Mouse (Mus musculus): ENCODE measurements around the gene Rnf111. TPM values are rescaled to one million over a fixed set of nuclear protein-coding genes. Genes with fewer than 3 reads are reported as not detected.
"Not testable (repeated sequence)": the region's sequence is repeated elsewhere in the genome, so short reads cannot be mapped to it uniquely, and the experiment has no call there.

The Rnf111 gene
- polyA plus RNA-seq, 1 experiment = 32.5 TPM

DNA sequence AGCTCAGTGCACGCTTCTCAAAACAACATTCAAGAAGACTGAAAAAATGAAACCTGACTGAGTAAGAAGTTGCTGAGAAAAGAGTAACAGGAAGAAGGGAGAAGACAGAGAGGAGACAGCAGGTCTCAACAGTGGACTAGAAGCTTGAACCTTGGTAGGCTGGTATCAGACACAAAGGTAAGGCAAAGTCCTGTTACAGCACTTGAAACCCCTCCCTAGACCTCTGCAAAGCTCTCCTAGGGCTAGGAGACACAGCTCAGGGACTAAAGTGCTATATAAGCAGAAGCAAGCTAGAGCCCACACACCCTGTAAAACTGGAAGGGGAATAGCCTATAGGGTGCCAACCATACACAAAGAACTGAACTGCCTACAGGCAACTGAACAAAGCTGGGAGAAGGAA, 30.1 kb downstream of the Rnf111 start:
- H3K4me3 ChIP-seq (ENCODE audit: insufficient read depth, low read length) = no peak overlapping the region
- TF ChIP-seq CTCF (IDR thresholded peaks at IDR 0.05; ENCODE audit: extremely low read depth, insufficient read depth, low read length) (no peak), POLR2A (IDR thresholded peaks at IDR 0.05; ENCODE audit: extremely low read depth, insufficient read depth, low read length) (no peak)
- no peak overlapping the region for H3K27ac ChIP-seq (ENCODE audit: insufficient read depth, low read length)
- H3K4me1 ChIP-seq (ENCODE audit: control insufficient read depth, insufficient read depth, low read length) = peaks cover 1% of the 10 kb centered on the region; the same call in 1 of the 2 replicates

DNA sequence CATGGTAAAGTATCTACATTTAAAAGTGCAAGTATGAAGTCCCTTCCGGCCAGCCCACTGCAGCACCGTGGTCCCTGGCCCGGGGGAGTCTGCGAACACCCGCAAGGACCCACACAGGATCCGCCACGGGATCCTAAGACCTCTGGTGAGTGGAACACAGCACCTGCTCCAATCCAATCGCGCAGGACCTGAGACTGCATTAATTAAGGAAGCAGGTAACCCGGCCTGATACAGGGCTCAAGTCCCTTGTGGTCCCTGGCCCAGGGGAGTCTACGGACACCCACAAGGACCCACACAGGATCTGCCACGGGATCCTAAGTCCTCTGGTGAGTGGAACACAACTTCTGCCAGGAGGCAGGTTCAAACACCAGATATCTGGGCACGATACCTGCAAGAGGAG, 40.4 kb downstream of the Rnf111 start:
- H3K27ac ChIP-seq (ENCODE audit: insufficient read depth, low read length); H3K4me3 ChIP-seq (ENCODE audit: insufficient read depth, low read length); H3K4me1 ChIP-seq (ENCODE audit: control insufficient read depth, insufficient read depth, low read length): not testable (repeated sequence)

DNA sequence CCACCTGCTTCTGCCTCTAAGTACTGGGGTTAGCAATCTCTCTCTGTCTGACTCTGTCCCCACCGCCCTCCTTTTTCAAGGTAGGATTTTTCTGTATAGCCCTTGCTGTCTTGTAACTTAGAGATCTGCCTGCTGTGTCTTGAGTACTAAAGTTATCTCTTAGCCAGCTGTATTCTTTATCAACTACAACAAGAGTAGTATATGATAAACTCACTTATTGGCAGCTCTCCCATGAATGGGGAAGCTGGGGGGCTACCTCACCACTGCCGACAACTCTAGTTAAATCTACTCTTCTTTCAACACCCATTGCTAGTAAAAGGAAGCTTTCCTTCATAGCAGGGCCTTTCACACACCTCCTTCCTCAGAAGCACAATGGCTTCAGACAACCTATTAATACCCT, 51.2 kb downstream of the Rnf111 start:
- no peaks in the 10 kb centered on the region for H3K4me1 ChIP-seq (ENCODE audit: control insufficient read depth, insufficient read depth, low read length)
- TF ChIP-seq CTCF (IDR thresholded peaks at IDR 0.05; ENCODE audit: extremely low read depth, insufficient read depth, low read length) (no peak), POLR2A (IDR thresholded peaks at IDR 0.05; ENCODE audit: extremely low read depth, insufficient read depth, low read length) (no peak)
- no peak overlapping the region for H3K27ac ChIP-seq (ENCODE audit: insufficient read depth, low read length)
- H3K4me3 ChIP-seq (ENCODE audit: insufficient read depth, low read length) = no peak overlapping the region

DNA sequence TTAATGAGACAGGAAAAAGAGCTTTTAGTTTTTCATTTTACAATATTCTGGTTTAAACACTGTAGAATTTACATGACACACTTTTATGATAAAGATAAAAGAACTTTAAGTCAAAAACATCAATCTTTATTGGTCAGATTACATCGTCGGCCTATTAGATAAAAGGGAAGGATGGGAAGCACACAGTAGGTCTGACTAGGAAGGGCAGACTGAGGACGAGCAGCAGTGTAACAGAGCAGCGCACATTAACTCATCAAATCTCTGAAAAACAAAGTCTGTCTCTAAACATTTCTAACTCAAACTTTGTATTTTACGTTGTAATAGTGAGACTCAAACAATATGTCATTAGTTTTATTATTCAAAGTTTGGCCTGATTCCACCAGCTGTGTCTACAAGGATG, 54.5 kb downstream of the Rnf111 start:
- TF ChIP-seq CTCF (IDR thresholded peaks at IDR 0.05; ENCODE audit: extremely low read depth, insufficient read depth, low read length) (no peak), POLR2A (IDR thresholded peaks at IDR 0.05; ENCODE audit: extremely low read depth, insufficient read depth, low read length) (no peak)
- no peak overlapping the region for H3K4me3 ChIP-seq (ENCODE audit: insufficient read depth, low read length)
- H3K4me1 ChIP-seq (ENCODE audit: control insufficient read depth, insufficient read depth, low read length) = no peaks in the 10 kb centered on the region
- no peak overlapping the region for H3K27ac ChIP-seq (ENCODE audit: insufficient read depth, low read length)

DNA sequence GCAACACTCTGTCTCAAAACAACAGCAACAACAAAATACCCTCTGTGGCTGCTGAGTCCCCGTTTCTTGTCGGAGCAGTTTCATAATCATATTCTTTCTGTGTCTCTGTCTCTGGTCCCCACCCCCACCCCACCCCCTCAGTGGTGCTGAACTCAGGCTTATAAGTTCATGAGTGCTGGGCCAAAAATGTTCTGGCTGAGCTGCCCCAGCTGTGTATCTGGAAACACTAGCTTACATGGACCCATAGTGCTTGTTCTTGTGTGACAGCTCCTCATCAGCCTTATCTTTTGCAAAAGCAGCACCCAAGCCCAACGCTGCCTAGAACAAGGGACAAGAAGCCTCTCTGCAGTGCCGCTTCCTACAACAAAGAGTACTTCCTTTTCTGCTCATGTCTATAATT, 63.6 kb downstream of the Rnf111 start:
- TF ChIP-seq POLR2A (IDR thresholded peaks at IDR 0.05; ENCODE audit: extremely low read depth, insufficient read depth, low read length) (no peak), CTCF (IDR thresholded peaks at IDR 0.05; ENCODE audit: extremely low read depth, insufficient read depth, low read length) (no peak)
- H3K4me1 ChIP-seq (ENCODE audit: control insufficient read depth, insufficient read depth, low read length) = peaks cover 2% of the 10 kb centered on the region
- no peak overlapping the region for H3K4me3 ChIP-seq (ENCODE audit: insufficient read depth, low read length)
- no peak overlapping the region for H3K27ac ChIP-seq (ENCODE audit: insufficient read depth, low read length)

DNA sequence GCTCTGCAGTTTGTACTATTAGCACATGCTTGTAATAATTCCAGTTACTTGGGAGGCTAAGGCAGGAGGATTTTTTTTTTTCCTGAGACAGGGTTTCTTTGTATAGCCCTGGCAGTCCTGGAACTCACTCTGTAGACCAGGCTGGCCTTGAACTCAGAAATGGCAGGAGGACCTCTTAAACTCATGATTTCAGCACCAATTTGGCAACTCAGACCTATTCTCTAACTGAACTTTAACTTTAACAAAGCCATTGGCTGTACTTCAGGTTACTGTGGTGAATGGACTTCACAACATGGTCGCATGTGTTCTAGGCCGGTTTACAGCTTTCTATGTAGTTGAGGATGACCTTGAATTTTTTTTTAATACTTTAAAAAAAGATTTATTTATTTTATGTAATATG, 80.9 kb downstream of the Rnf111 start:
- Histone ChIP-seq H3K4me3 (ENCODE audit: insufficient read depth, low read length) (no peak overlapping the region), H3K27ac (ENCODE audit: insufficient read depth, low read length) (no peak overlapping the region), H3K4me1 (ENCODE audit: control insufficient read depth, insufficient read depth, low read length) (no peaks in the 10 kb centered on the region; the same call in 1 of the 2 replicates)
- TF ChIP-seq CTCF (IDR thresholded peaks at IDR 0.05; ENCODE audit: extremely low read depth, insufficient read depth, low read length) (no peak), POLR2A (IDR thresholded peaks at IDR 0.05; ENCODE audit: extremely low read depth, insufficient read depth, low read length) (no peak)

DNA sequence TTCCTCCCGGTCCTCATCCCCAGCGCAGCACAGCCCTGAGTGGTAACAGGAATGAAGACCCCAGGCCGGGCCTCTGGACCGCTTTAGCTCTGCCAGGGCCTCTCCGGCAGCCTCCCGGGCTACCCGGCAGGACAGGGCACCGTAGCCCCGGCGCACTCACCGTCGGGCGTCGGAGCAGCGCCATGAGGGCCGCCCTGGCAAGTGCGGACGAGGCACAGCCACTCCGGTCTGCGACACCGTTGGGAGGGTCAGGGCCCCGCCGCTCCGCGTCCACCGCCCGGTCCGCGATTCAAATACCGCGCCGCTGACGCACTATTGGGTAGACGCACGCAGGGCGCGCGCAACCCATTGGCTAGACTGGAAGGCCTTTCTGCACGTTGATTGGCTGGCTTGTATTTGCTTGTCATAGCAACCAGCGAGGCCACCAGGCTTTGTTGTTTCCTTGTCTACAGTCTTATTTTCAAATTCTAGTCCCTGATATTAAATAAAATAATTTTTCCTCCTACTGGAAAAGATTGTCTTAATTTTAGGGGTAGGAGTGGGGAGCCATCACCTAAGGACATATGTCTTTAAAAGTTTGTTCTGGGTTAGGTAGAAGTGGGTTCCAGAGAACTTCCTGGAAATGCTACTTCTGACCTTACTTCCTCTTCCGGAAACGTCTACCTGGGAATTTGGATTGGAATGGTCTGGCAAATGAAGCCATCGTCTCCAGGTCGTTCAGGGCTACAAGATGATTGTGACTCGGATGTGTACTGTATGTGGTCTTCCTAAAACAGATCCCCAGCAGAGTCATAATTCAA, 82.1 kb downstream of the Rnf111 start, which contains the start of gene Ccnb2:
TSS of gene Ccnb2 (minus strand) at position 291 of the 800 bp plus-strand sequence.
- Histone ChIP-seq H3K27ac (ENCODE audit: insufficient read depth, low read length) (no peak within 1 kb of the TSS), H3K4me1 (ENCODE audit: control insufficient read depth, insufficient read depth, low read length) (no peaks in the 10 kb centered on the region; the same call in 1 of the 2 replicates), H3K4me3 (ENCODE audit: insufficient read depth, low read length) (no peak within 1 kb of the TSS)
- TF ChIP-seq CTCF (IDR thresholded peaks at IDR 0.05; ENCODE audit: extremely low read depth, insufficient read depth, low read length) = no peak
- TF ChIP-seq POLR2A (IDR thresholded peaks at IDR 0.05; ENCODE audit: extremely low read depth, insufficient read depth, low read length) = no peak

DNA sequence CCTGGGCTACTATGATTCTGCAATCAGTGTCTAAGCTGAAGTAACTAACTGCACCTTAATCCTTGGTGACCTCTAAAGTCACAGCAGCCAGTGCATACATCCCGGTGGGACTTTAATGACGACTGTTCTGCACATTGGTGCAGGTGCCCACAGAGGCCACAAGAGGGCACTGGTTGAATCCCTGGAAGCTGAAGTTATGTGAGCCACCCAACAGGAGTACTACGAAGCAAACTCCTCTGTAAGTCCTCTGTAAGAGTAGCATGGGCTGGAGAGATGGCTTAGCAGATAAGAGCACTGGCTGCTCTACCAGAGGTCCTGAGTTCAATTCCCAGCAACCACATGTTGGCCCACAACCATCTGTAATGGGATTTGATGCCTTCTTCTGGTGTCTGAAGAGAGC, 87.1 kb downstream of the Rnf111 start:
- Histone ChIP-seq H3K27ac (ENCODE audit: insufficient read depth, low read length) (no peak overlapping the region), H3K4me1 (ENCODE audit: control insufficient read depth, insufficient read depth, low read length) (no peaks in the 10 kb centered on the region), H3K4me3 (ENCODE audit: insufficient read depth, low read length) (no peak overlapping the region)
- no peak for TF ChIP-seq POLR2A (IDR thresholded peaks at IDR 0.05; ENCODE audit: extremely low read depth, insufficient read depth, low read length)
- peak; percentile 19; the same call in 1 of the 2 replicates for TF ChIP-seq CTCF (IDR thresholded peaks at IDR 0.05; ENCODE audit: extremely low read depth, insufficient read depth, low read length)

DNA sequence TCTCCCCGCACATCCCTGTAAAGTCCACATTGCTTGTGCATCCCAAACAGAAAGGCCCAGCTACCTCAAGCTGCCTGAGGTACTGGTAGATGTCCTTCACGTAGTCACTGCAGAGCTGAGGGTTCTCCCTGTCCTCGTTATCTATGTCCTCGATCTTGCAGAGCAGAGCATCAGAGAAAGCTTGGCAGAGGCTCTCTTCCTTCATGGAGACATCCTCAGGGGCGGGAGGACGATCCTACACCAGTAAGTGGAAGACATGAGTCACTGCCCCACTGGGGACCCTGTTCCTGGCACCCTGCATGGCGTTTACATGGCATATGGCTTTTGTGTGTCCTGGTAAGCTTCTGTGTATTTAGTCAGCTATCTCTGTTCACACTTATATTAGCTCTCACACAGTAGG, 90.5 kb downstream of the Rnf111 start:
- Histone ChIP-seq H3K4me3 (ENCODE audit: insufficient read depth, low read length) (no peak overlapping the region), H3K27ac (ENCODE audit: insufficient read depth, low read length) (no peak overlapping the region)
- TF ChIP-seq POLR2A (IDR thresholded peaks at IDR 0.05; ENCODE audit: extremely low read depth, insufficient read depth, low read length) (no peak), CTCF (IDR thresholded peaks at IDR 0.05; ENCODE audit: extremely low read depth, insufficient read depth, low read length) (no peak)

DNA sequence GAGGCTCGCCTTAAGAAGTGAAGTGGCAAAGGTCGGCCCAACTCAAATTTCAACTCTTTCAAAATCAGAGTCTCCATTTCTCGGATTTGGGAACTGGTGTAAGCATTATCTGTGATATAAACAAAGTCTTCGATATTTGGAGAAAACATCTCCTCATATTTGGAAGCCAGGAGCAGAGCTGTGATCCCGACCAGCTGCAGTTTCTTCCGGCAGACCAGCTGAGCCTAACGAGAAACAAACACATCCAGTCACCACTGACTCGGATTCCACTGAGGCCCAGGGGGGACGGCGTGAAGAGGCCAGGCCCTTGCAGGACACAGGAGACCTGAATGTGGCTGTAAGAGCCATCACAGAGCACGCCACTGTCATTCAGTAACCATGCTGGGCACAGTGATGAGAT, 92.9 kb downstream of the Rnf111 start:
- H3K27ac ChIP-seq (ENCODE audit: insufficient read depth, low read length) = no peak overlapping the region
- TF ChIP-seq POLR2A (IDR thresholded peaks at IDR 0.05; ENCODE audit: extremely low read depth, insufficient read depth, low read length) = no peak
- TF ChIP-seq CTCF (IDR thresholded peaks at IDR 0.05; ENCODE audit: extremely low read depth, insufficient read depth, low read length) = no peak
- no peak overlapping the region for H3K4me3 ChIP-seq (ENCODE audit: insufficient read depth, low read length)

More for the DNA sequence above, 90.5 kb downstream of the Rnf111 start:
- no peaks in the 10 kb centered on the region for H3K4me1 ChIP-seq (ENCODE audit: control insufficient read depth, insufficient read depth, low read length)

More for the DNA sequence above, 92.9 kb downstream of the Rnf111 start:
- no peaks in the 10 kb centered on the region for H3K4me1 ChIP-seq (ENCODE audit: control insufficient read depth, insufficient read depth, low read length)

All from cortical plate, adult 2 months (tissue).